Mouse (Mus musculus) kidney, adult 2 months (tissue): Measurements from ENCODE around the gene Thnsl2. TPM values are rescaled to one million over a fixed set of nuclear protein-coding genes. Genes with fewer than 3 reads are reported as not detected.

ENCODE experiments used
- DNase-seq: peaks from one replicate; pipeline ENCODE4 v3.0.0; 2021
- H3K27ac ChIP-seq: fragments of 200-500 bp; 2 replicates; pipeline ENCODE4 v1.5.1; 2012; ENCODE audit warnings: low read depth, low read length, control low read depth, inconsistent platforms; ENCODE audit not compliant: insufficient read depth
- H3K27me3 ChIP-seq: fragments of 200-500 bp; replicated peaks from 2 replicates; pipeline ENCODE4 v1.6.1; 2012; ENCODE audit warnings: mild to moderate bottlenecking, moderate library complexity, low read length, inconsistent platforms; ENCODE audit not compliant: control insufficient read depth, insufficient read depth
- H3K36me3 ChIP-seq: fragments of 200-500 bp; 2 replicates; pipeline ENCODE4 v1.6.1; 2012; ENCODE audit warnings: mild to moderate bottlenecking, moderate library complexity, low read length, inconsistent platforms; ENCODE audit not compliant: control insufficient read depth, insufficient read depth
- H3K4me1 ChIP-seq: fragments of 200-500 bp; 2 replicates; pipeline ENCODE4 v1.6.1; 2011; ENCODE audit warnings: low read length; ENCODE audit not compliant: control insufficient read depth, insufficient read depth
- H3K4me3 ChIP-seq: fragments of 200-500 bp; 2 replicates; pipeline ENCODE4 v1.5.1; 2011; ENCODE audit warnings: mild to moderate bottlenecking, low read depth, low read length, control low read depth; ENCODE audit not compliant: insufficient read depth
- CTCF ChIP-seq: fragments of 200-500 bp; conservative IDR thresholded peaks from 2 replicates; pipeline ENCODE4 v1.5.1; 2011; ENCODE audit warnings: low read depth, mild to moderate bottlenecking, control low read depth, low read length, moderate library complexity, mixed read lengths; ENCODE audit not compliant: insufficient read depth, insufficient read length
- POLR2A ChIP-seq: fragments of 200-500 bp; IDR thresholded peaks from one replicate; pipeline ENCODE4 v1.6.1; 2011; ENCODE audit warnings: low read depth, low read length, control low read depth
- WGBS: fragments of 180-500 bp; shearing (Covaris S2); methylation state at CpG from one replicate; pipeline ENCODE4 v1.1.7; 2018; 5-methylcytosine and 5-hydroxymethylcytosine counted together
- polyA plus RNA-seq: library from polyadenylated mRNA; depleted of rRNA; stranded (reverse); fragments of >200 nt; gene quantifications from 2 replicates; pipeline ENCODE4 v1.2.3, GENCODE M21; 2012

The Thnsl2 gene
- polyA plus RNA-seq, 1 experiment, result 251 TPM

DNA sequence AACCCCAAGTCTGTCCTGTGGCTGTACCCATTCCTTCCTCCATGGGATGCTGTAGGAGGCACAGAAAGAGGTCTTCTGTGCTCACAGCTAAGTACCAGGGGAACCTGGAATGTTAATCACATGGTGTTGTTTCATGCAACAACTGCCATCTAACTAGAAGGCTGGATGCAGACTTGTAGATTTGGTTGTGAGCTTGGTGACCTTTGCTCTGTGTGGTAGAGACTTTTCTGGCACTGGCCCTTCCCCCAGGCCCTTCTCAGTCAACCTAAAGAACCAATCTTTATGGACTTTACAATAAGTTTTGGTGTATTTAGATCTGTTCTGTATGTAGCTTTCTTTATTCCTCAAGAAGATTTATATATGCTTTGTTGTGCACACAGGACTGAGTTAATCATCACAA, 13.2 kb downstream of the Thnsl2 start:
- peak; percentile 50 for DNase-seq

DNA sequence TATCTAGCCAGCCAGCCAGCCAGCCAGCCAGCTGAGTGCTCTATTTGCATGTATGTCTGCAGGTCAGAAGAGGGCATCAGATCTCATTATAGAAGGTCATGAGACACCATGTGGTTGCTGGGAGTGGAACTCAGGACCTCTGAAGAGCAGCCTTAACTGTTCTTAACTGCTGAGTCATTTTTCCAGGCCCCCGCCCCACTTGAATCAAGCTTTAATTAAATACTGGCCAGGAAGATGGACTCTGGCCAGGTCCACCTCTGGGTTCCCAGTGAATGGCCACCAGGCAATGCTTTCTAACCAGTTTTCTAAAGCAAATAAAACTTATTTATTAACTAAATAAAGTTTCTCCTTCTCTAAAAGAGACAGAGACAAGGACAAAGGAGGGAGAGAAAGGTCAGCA, 14.0 kb downstream of the Thnsl2 start:
- Histone ChIP-seq H3K27me3 (no peaks in the 10 kb centered on the region), H3K36me3 (peaks cover 2% of the 10 kb centered on the region; the same call in 1 of the 2 replicates), H3K27ac (no peak overlapping the region), H3K4me1 (peaks cover 16% of the 10 kb centered on the region), H3K4me3 (no peak overlapping the region)
- DNase-seq, result peak; percentile 93
- 36% methylated on average over 1 of the region's 1 CpGs for WGBS
- TF ChIP-seq CTCF (no peak), POLR2A (no peak)

More for the DNA sequence above, 13.2 kb downstream of the Thnsl2 start:
- H3K4me1 ChIP-seq, result peaks cover 16% of the 10 kb centered on the region
- H3K27ac ChIP-seq, result peak overlapping the region; percentile 93
- H3K27me3 ChIP-seq, result no peaks in the 10 kb centered on the region
- peaks cover 2% of the 10 kb centered on the region; the same call in 1 of the 2 replicates for H3K36me3 ChIP-seq
- H3K4me3 ChIP-seq, result no peak overlapping the region
- TF ChIP-seq CTCF (no peak), POLR2A (no peak)

DNA sequence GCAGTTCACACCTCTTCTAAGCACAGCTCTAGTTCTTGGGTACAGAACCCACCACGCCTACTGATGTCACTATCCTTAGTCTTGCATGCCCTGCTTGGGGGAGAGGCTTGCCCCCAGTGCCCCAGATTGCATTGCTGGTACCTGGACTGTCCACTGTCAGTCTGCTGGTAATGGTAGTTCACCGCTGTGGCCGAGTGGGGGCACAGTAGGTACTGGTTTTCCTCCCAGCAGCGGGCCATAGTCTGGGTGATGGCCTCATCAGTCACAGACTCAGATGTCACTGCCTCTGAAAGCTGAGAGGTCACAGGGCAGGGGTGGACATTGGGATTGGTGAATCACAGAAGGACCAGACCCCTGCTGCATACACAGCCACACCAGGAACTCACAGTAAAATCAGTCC, 15.2 kb downstream of the Thnsl2 start:
- Histone ChIP-seq H3K27ac (no peak overlapping the region), H3K4me3 (no peak overlapping the region), H3K27me3 (no peaks in the 10 kb centered on the region), H3K4me1 (peaks cover 14% of the 10 kb centered on the region), H3K36me3 (peaks cover 2% of the 10 kb centered on the region; the same call in 1 of the 2 replicates)
- TF ChIP-seq POLR2A (no peak), CTCF (peak; percentile 46)
- DNase-seq, result no peak
- WGBS, result 60% methylated on average over 4 of the region's 4 CpGs

DNA sequence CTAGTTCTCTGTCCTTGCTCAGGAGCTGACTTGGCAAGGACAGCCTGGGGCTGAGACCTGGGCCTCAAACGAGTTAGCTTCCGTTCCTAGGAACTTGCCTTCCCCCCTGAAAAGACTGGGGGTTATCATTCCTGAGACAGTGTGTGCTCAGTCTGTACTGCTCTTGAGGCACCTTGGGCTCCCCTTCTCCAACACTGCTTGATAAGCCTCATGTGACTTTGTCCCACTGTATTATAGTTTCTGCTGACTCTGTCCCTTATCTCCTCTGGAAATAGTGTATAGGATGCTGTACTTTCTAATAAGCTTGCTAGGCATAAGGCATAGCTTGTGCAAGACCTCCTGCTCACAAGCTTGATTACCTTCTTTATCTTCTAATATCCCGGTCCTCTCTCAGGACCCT, 17.9 kb downstream of the Thnsl2 start:
- TF ChIP-seq CTCF, result no peak
- no peaks in the 10 kb centered on the region for H3K27me3 ChIP-seq
- H3K27ac ChIP-seq, result no peak overlapping the region

DNA sequence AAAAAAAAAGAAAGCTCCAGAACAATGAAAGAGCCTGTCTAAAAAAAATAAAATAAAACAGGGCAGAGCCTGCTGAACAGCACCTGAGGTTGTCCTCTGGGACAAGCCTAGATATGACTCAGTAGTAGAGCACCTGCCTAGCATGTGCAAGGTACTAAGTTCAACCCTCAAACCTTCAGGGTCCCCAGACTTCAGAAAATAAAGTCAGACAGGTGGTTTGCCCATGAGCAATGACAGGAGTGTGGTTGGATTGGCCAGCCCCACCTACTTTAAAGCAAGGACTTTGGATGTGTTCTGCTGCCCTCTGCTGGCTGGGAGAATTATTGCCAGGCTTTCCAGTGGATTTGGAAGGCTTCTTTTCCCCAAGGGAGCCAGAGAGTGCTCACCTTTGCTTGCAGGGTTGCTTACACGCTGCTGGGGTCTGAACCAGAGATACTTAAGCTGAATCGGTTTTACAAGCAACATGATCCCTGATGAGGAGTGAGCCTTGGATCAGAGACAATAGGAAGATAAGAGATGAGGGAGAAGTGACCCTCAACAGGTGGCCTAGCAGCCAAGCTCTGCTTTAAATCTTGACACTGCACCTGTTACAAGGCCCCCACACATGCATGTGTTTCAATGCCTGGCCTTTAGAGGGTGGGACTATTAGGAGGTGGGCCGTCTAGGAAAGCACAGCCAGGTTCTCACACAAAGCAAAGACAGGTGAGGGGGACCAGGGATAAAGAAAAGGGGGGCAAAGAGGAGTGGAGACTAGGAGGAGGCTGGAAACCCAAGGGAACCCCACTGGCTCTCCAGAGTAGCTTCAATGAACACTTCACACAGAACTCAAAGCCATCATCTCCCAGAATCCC, 19.0 kb downstream of the Thnsl2 start:
- 8% methylated on average over 3 of the region's 3 CpGs for WGBS
- TF ChIP-seq POLR2A (no peak), CTCF (peak; percentile 87)
- Histone ChIP-seq H3K27me3 (no peaks in the 10 kb centered on the region), H3K27ac (no peak overlapping the region), H3K4me1 (no peaks in the 10 kb centered on the region), H3K4me3 (no peak overlapping the region), H3K36me3 (no peaks in the 10 kb centered on the region)
- peak; percentile 80 for DNase-seq

More for the DNA sequence above, 17.9 kb downstream of the Thnsl2 start:
- no peak for DNase-seq
- WGBS, result 72% methylated on average over 3 of the region's 3 CpGs
- Histone ChIP-seq H3K4me3 (no peak overlapping the region), H3K36me3 (peaks cover 2% of the 10 kb centered on the region; the same call in 1 of the 2 replicates), H3K4me1 (peaks cover 5% of the 10 kb centered on the region; the same call in 1 of the 2 replicates)

DNA sequence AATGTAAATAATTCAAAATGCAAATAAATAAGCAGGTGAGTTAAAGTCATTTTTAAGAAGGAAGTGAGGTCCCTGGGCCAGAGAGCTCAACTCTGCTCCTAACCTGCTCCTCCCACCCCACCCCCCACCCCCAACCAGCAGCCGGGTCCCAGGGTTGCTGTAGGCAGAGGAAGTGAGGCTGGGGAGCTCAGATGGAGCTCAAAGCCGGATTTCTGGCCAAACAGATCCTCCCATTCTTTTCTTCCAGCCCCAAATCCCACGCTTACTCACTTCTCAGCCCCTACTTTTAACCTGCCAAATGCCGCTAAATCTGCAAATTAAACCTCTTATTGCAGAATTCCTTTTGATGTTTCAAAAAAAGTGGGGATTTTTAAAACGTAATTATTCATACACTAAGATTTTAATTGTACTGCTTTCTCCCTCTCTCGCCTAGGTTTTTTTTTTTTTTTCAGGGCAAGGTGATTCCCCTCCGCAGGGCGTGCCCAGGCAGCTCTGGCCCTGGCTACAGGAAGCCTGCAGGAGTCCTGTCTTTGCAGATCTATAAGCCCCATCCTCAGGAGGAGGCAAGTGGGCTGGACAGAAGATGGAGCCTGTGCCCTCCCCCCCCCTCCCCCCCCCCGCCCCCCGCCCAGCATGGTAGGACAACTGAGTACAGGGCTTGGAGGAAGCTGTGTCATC, 24.5 kb downstream of the Thnsl2 start:
- Histone ChIP-seq H3K36me3 (no peaks in the 10 kb centered on the region), H3K4me1 (no peaks in the 10 kb centered on the region), H3K4me3 (no peak overlapping the region), H3K27me3 (no peaks in the 10 kb centered on the region), H3K27ac (no peak overlapping the region)
- DNase-seq, result no peak
- WGBS, result 42% methylated on average over 8 of the region's 10 CpGs
- no peak for TF ChIP-seq POLR2A
- no peak for TF ChIP-seq CTCF

DNA sequence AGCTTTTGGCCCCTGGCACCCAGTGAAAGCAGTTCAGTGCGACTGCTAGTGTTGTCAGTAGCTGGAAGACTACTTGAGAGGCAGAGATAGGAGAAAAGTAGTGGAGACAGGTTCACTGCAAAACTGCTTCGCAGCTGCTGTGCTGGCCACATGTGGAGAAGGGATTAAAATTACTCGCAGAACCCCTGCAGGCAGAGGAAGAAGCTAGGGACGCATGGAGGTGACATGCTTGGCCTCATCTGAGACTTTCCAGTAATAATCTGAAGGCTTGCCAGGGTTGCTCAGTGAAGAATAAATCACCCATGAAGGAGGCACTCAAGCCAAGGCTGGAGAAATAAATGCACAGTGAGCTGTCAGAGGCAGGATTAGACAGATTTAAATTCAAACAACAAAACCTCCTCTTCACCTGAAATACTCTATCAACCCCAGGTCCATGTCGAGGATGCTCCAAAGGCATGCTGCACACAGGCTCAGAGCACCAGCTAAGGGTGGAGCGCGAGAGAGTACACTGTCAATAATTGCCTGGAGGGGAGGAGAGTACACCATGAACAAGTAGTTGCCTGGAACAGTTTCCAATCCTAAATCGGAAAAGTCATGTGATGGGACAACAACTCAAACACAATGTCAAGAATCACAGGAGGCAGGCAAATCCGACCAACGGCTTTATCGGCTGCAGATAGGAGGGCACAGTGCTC, 32.7 kb downstream of the Thnsl2 start:
- peak; percentile 71 for DNase-seq
- no peak overlapping the region for H3K4me3 ChIP-seq
- H3K27me3 ChIP-seq, result no peaks in the 10 kb centered on the region
- WGBS, result 34% methylated on average over 11 of the region's 11 CpGs
- no peaks in the 10 kb centered on the region for H3K36me3 ChIP-seq
- H3K27ac ChIP-seq, result no peak overlapping the region
- TF ChIP-seq POLR2A (no peak), CTCF (no peak)
- no peaks in the 10 kb centered on the region for H3K4me1 ChIP-seq
